Mouse (Mus musculus) myocyte (in vitro differentiated cells): ENCODE results near the gene Ptpn23.

Experiments used
- CEBPB ChIP-seq: IDR thresholded peaks from 2 replicates; pipeline ENCODE4 v1.6.1; 2011; ENCODE audit warnings: mild to moderate bottlenecking, moderate library complexity; ENCODE audit not compliant: poor library complexity, insufficient read depth, severe bottlenecking
- E2F4 ChIP-seq: IDR thresholded peaks from one replicate; pipeline ENCODE4 v1.6.1; 2011; ENCODE audit warnings: mild to moderate bottlenecking, control low read depth, moderate library complexity; ENCODE audit not compliant: insufficient read depth
- MYOD1 ChIP-seq, 3 experiments: IDR thresholded peaks; one replicate each; pipeline ENCODE4 v1.6.1; 2011; ENCODE audit warnings: control low read depth in 2 of 3, low read depth in 2 of 3, mild to moderate bottlenecking in 2 of 3, moderate library complexity in 1 of 3; ENCODE audit not compliant: insufficient read length in 2 of 3, control insufficient read depth in 1 of 3
- MYOG ChIP-seq, 3 experiments: IDR thresholded peaks; one replicate each; pipeline ENCODE4 v1.6.1; 2011; ENCODE audit warnings: control low read depth in 2 of 3, low read depth in 2 of 3, mild to moderate bottlenecking in 2 of 3; ENCODE audit not compliant: insufficient read length in 2 of 3, control insufficient read depth in 1 of 3, insufficient read depth in 1 of 3
- POLR2A ChIP-seq: IDR thresholded peaks from one replicate; pipeline ENCODE4 v1.6.1; 2011; ENCODE audit warnings: low read depth, mild to moderate bottlenecking, control low read depth, moderate library complexity; ENCODE audit not compliant: insufficient read length
- POLR2AphosphoS2 ChIP-seq: IDR thresholded peaks from one replicate; pipeline ENCODE4 v1.6.1; 2011; ENCODE audit warnings: low read depth, control low read depth; ENCODE audit not compliant: insufficient read length
- REST ChIP-seq: IDR thresholded peaks from one replicate; pipeline ENCODE4 v1.6.1; 2011; ENCODE audit warnings: mild to moderate bottlenecking, control low read depth, moderate library complexity; ENCODE audit not compliant: insufficient read depth, insufficient read length
- SRF ChIP-seq: IDR thresholded peaks from one replicate; pipeline ENCODE4 v1.6.1; 2011; ENCODE audit warnings: low read depth; ENCODE audit not compliant: control insufficient read depth, insufficient read length
- TCF3 ChIP-seq: IDR thresholded peaks from one replicate; pipeline ENCODE4 v1.6.1; 2011; ENCODE audit warnings: low read depth, control low read depth; ENCODE audit not compliant: insufficient read length
- USF1 ChIP-seq: IDR thresholded peaks from one replicate; pipeline ENCODE4 v1.6.1; 2011; ENCODE audit warnings: low read depth, mild to moderate bottlenecking, control low read depth, moderate library complexity

GRCm38 (mm10) chr9:110379361-110379760, 28.7 kb downstream of the Ptpn23 start:
- TF ChIP-seq POLR2AphosphoS2: no peak
- no peak for TF ChIP-seq POLR2A
- TF ChIP-seq REST: no peak
- TF ChIP-seq SRF: no peak
- no peak for TF ChIP-seq USF1
- TF ChIP-seq MYOG (IDR thresholded peaks at IDR 0.05; ENCODE audit: control insufficient read depth in 1 of 3, insufficient read depth in 1 of 3, insufficient read length in 2 of 3, low read depth in 2 of 3): no peak
- no peak for TF ChIP-seq MYOD1 (IDR thresholded peaks at IDR 0.05; ENCODE audit: control insufficient read depth in 1 of 3, insufficient read length in 2 of 3, low read depth in 2 of 3)
- TF ChIP-seq CEBPB: no peak
- no peak for TF ChIP-seq E2F4
- TF ChIP-seq TCF3: no peak
